Mouse (Mus musculus) liver, embryonic 14.5 days (tissue): ENCODE results near the gene Tmem132a.

ENCODE experiments used
- CTCF ChIP-seq: IDR thresholded peaks from 2 replicates; pipeline ENCODE4 v1.5.1; 2016; ENCODE audit warnings: antibody characterized with exemption, low read depth, control low read depth
- EP300 ChIP-seq: IDR thresholded peaks from 2 replicates; pipeline ENCODE4 v1.6.1; 2016; ENCODE audit warnings: antibody characterized with exemption, low read depth

GRCm38 (mm10) chr19:10846150-10846549, 23.6 kb downstream of the Tmem132a start:
- no peak for TF ChIP-seq EP300
- no peak for TF ChIP-seq CTCF
